Mouse (Mus musculus): ENCODE measurements around the gene Slc17a7. TPM values are rescaled to one million over a fixed set of nuclear protein-coding genes. Genes with fewer than 3 reads are reported as not detected.

Slc17a7 gene
- polyA plus RNA-seq, 1 experiment from 2014 or later, result 14.6 TPM

- peaks cover 8% of the 10 kb centered on the region for H3K4me1 ChIP-seq (ENCODE audit: control insufficient read depth, insufficient read depth, low read length)
- DNase-seq (ENCODE audit: low spot score) (no peak), ATAC-seq (no peak)
- peaks cover 19% of the 10 kb centered on the region; the same call in 1 of the 2 replicates for H3K36me3 ChIP-seq (ENCODE audit: control insufficient read depth, insufficient read depth, low read length)
- H3K4me3 ChIP-seq (ENCODE audit: low read depth, low read length), result no peak overlapping the region
- H3K27me3 ChIP-seq (replicated peaks; ENCODE audit: control insufficient read depth, insufficient read depth, low read length), result no peaks in the 10 kb centered on the region
- H3K27ac ChIP-seq (ENCODE audit: low read depth, low read length), result no peak overlapping the region
- H3K4me2 ChIP-seq (ENCODE audit: low read length), result no peak overlapping the region
- 91% methylated on average over 9 of the region's 9 CpGs for WGBS
- no peaks in the 10 kb centered on the region for H3K9me3 ChIP-seq (replicated peaks; ENCODE audit: control insufficient read depth, low read length)
- H3K9ac ChIP-seq (ENCODE audit: low read length), result no peak overlapping the region
Measured at GRCm38 (mm10) chr7:45155590-45155989, 8.2 kb upstream of the Slc17a7 start.

GRCm38 (mm10) chr7:45156206-45156605 is 7.5 kb upstream of the Slc17a7 start:
- WGBS, result 96% methylated on average over 15 of the region's 15 CpGs
- no peaks in the 10 kb centered on the region for H3K27me3 ChIP-seq (replicated peaks; ENCODE audit: control insufficient read depth, insufficient read depth, low read length)
- ATAC-seq, result no peak
- DNase-seq (ENCODE audit: low spot score), result no peak
- H3K27ac ChIP-seq (ENCODE audit: low read depth, low read length), result no peak overlapping the region
- H3K36me3 ChIP-seq (ENCODE audit: control insufficient read depth, insufficient read depth, low read length), result peaks cover 19% of the 10 kb centered on the region; the same call in 1 of the 2 replicates
- no peak overlapping the region for H3K4me2 ChIP-seq (ENCODE audit: low read length)
- H3K9me3 ChIP-seq (replicated peaks; ENCODE audit: control insufficient read depth, low read length), result no peaks in the 10 kb centered on the region
- peaks cover 7% of the 10 kb centered on the region for H3K4me1 ChIP-seq (ENCODE audit: control insufficient read depth, insufficient read depth, low read length)
- no peak overlapping the region for H3K9ac ChIP-seq (ENCODE audit: low read length)
- H3K4me3 ChIP-seq (ENCODE audit: low read depth, low read length), result no peak overlapping the region

DNA sequence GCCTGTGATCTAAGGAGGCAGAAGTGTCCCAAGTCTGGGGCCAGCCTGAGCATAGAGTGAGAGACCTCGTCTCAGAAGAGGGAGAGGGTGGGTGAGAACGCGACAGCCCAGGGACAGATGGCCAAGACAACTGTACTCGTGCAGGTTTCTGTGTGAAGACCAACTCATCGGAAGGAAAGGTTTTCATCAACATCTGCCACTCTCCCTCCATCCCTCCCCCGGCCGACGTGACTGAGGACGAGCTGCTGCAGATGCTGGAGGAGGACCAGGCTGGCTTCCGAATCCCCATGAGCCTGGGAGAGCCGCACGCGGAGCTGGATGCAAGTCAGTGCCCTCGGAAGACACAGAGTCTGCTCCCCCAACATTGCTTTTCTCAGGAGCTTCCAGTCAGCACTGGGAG is 6.3 kb upstream of the Slc17a7 start:
- WGBS, result 80% methylated on average over 14 of the region's 14 CpGs
- Histone ChIP-seq H3K27me3 (replicated peaks; ENCODE audit: control insufficient read depth, insufficient read depth, low read length) (0 out of 2 replicates have a peak, but pooled peaks cover under 1% of the 10 kb centered on the region), H3K27ac (ENCODE audit: low read depth, low read length) (no peak overlapping the region), H3K9me3 (replicated peaks; ENCODE audit: control insufficient read depth, low read length) (no peaks in the 10 kb centered on the region), H3K9ac (ENCODE audit: low read length) (no peak overlapping the region), H3K4me2 (ENCODE audit: low read length) (no peak overlapping the region), H3K36me3 (ENCODE audit: control insufficient read depth, insufficient read depth, low read length) (peaks cover 19% of the 10 kb centered on the region; the same call in 1 of the 2 replicates), H3K4me1 (ENCODE audit: control insufficient read depth, insufficient read depth, low read length) (peaks cover 6% of the 10 kb centered on the region), H3K4me3 (ENCODE audit: low read depth, low read length) (no peak overlapping the region)
- ATAC-seq (no peak), DNase-seq (ENCODE audit: low spot score) (no peak)

DNA sequence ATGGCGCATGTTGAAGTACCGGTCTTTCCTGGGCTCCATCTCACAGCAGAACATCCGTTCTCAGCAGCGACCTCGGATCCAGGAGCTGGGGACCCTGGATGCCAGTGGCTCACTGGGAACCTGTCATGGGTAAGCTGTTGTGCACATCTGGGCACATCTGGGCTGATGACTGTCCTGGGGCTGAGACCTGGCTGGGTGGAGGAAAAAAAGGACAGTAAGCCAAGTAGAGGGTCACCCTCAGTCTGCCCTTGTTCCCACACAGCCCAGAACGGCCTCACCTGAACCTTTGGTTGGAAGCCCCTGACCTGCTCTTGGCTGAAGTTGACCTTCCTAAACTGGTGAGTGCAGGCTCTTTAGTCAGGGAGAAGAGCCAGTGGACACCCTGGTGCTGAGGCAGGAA is 4.8 kb upstream of the Slc17a7 start:
- Histone ChIP-seq H3K27me3 (replicated peaks; ENCODE audit: control insufficient read depth, insufficient read depth, low read length) (peaks cover 16% of the 10 kb centered on the region), H3K9me3 (replicated peaks; ENCODE audit: control insufficient read depth, low read length) (no peaks in the 10 kb centered on the region), H3K36me3 (ENCODE audit: control insufficient read depth, insufficient read depth, low read length) (peaks cover 19% of the 10 kb centered on the region; the same call in 1 of the 2 replicates), H3K4me2 (ENCODE audit: low read length) (no peak overlapping the region), H3K9ac (ENCODE audit: low read length) (no peak overlapping the region), H3K27ac (ENCODE audit: low read depth, low read length) (no peak overlapping the region), H3K4me3 (ENCODE audit: low read depth, low read length) (no peak overlapping the region), H3K4me1 (ENCODE audit: control insufficient read depth, insufficient read depth, low read length) (peaks cover 7% of the 10 kb centered on the region)
- ATAC-seq (no peak), DNase-seq (ENCODE audit: low spot score) (no peak)
- 95% methylated on average over 6 of the region's 6 CpGs for WGBS

GRCm38 (mm10) chr7:45160316-45160800 is 3.4 kb upstream of the Slc17a7 start:
- ATAC-seq (no peak), DNase-seq (ENCODE audit: low spot score) (no peak)
- Histone ChIP-seq H3K27ac (ENCODE audit: low read depth, low read length) (no peak overlapping the region), H3K4me2 (ENCODE audit: low read length) (no peak overlapping the region), H3K4me1 (ENCODE audit: control insufficient read depth, insufficient read depth, low read length) (peaks cover 7% of the 10 kb centered on the region), H3K36me3 (ENCODE audit: control insufficient read depth, insufficient read depth, low read length) (peaks cover 19% of the 10 kb centered on the region; the same call in 1 of the 2 replicates), H3K9ac (ENCODE audit: low read length) (no peak overlapping the region), H3K4me3 (ENCODE audit: low read depth, low read length) (no peak overlapping the region), H3K27me3 (replicated peaks; ENCODE audit: control insufficient read depth, insufficient read depth, low read length) (peaks cover 29% of the 10 kb centered on the region), H3K9me3 (replicated peaks; ENCODE audit: control insufficient read depth, low read length) (no peaks in the 10 kb centered on the region)
- 90% methylated on average over 6 of the region's 6 CpGs for WGBS

DNA sequence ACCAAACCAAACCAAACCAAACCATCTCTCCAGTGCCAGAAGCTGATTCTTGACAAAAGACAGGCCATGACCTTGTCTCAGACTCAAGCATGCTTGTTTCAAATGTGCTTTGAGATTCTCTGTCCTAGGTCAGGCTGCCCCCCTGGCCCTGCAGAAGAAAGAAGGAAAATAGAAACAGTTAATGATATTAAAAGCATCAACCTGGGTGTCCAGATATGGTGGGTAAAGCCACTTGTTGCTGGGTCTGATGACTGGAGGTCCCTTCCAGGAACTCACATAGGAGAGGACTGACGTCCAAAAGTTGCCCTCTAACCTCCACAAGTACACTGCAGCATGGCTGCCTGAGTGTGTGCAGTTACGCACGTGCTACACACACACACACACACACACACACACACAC is 2.9 kb upstream of the Slc17a7 start:
- Histone ChIP-seq H3K27ac (ENCODE audit: low read depth, low read length) (no peak overlapping the region), H3K4me2 (ENCODE audit: low read length) (no peak overlapping the region), H3K36me3 (ENCODE audit: control insufficient read depth, insufficient read depth, low read length) (peaks cover 19% of the 10 kb centered on the region; the same call in 1 of the 2 replicates), H3K9ac (ENCODE audit: low read length) (no peak overlapping the region), H3K4me1 (ENCODE audit: control insufficient read depth, insufficient read depth, low read length) (peaks cover 7% of the 10 kb centered on the region), H3K9me3 (replicated peaks; ENCODE audit: control insufficient read depth, low read length) (no peaks in the 10 kb centered on the region), H3K4me3 (ENCODE audit: low read depth, low read length) (no peak overlapping the region), H3K27me3 (replicated peaks; ENCODE audit: control insufficient read depth, insufficient read depth, low read length) (peaks cover 34% of the 10 kb centered on the region)
- ATAC-seq (no peak), DNase-seq (ENCODE audit: low spot score) (no peak)
- whole genome bisulfite sequencing, result 90% methylated on average over 3 of the region's 3 CpGs

- ATAC-seq (peak; percentile 89), DNase-seq (ENCODE audit: low spot score) (peak; percentile 96)
- no peak overlapping the region; the same call in 1 of the 2 replicates for H3K27ac ChIP-seq (ENCODE audit: low read depth, low read length)
- peaks cover 19% of the 10 kb centered on the region; the same call in 1 of the 2 replicates for H3K36me3 ChIP-seq (ENCODE audit: control insufficient read depth, insufficient read depth, low read length)
- H3K9ac ChIP-seq (ENCODE audit: low read length), result peak overlapping the region; percentile 21; the same call in 1 of the 2 replicates
- 5% methylated on average over 35 of the region's 35 CpGs for WGBS
- peaks cover 7% of the 10 kb centered on the region for H3K4me1 ChIP-seq (ENCODE audit: control insufficient read depth, insufficient read depth, low read length)
- H3K27me3 ChIP-seq (replicated peaks; ENCODE audit: control insufficient read depth, insufficient read depth, low read length), result peaks cover 43% of the 10 kb centered on the region
- H3K4me2 ChIP-seq (ENCODE audit: low read length), result peak overlapping the region; percentile 56
- H3K4me3 ChIP-seq (ENCODE audit: low read depth, low read length), result peak overlapping the region; percentile 24
- no peaks in the 10 kb centered on the region for H3K9me3 ChIP-seq (replicated peaks; ENCODE audit: control insufficient read depth, low read length)
Measured at GRCm38 (mm10) chr7:45161612-45162473, 1.9 kb upstream of the Slc17a7 start.

DNA sequence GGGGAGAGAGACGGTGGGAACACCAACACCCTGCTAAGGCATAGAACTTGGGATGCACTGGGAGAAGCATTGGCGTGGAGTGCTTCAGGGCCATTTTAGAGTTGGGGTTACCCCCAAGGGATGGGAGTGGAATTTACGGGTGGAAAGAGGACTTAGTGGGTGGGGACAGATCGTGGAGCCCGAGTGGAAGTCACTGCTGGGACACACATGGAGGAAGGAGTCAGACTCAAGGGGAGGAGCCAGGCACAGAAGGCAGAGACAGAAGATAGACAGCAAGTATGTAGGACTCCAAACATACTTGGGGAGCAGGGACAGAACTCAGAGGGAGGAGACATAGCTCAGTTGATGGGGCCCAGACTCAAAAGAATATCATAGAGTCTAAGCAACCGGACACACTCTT is 1.2 kb upstream of the Slc17a7 start:
- H3K9me3 ChIP-seq (replicated peaks; ENCODE audit: control insufficient read depth, low read length), result no peaks in the 10 kb centered on the region
- peaks cover 7% of the 10 kb centered on the region for H3K4me1 ChIP-seq (ENCODE audit: control insufficient read depth, insufficient read depth, low read length)
- peak overlapping the region; percentile 24; the same call in 1 of the 2 replicates for H3K4me3 ChIP-seq (ENCODE audit: low read depth, low read length)
- peaks cover 18% of the 10 kb centered on the region; the same call in 1 of the 2 replicates for H3K36me3 ChIP-seq (ENCODE audit: control insufficient read depth, insufficient read depth, low read length)
- peaks cover 44% of the 10 kb centered on the region for H3K27me3 ChIP-seq (replicated peaks; ENCODE audit: control insufficient read depth, insufficient read depth, low read length)
- no peak for DNase-seq (ENCODE audit: low spot score)
- no peak; the same call in 1 of the 2 replicates for ATAC-seq
- H3K9ac ChIP-seq (ENCODE audit: low read length), result peak overlapping the region; percentile 21; the same call in 1 of the 2 replicates
- peak overlapping the region; percentile 16; the same call in 1 of the 2 replicates for H3K27ac ChIP-seq (ENCODE audit: low read depth, low read length)
- 31% methylated on average over 6 of the region's 6 CpGs for WGBS
- peak overlapping the region; percentile 56 for H3K4me2 ChIP-seq (ENCODE audit: low read length)
